In genomic region chr11:69559851-69560765, GRCm38 (mm10) we compare ENCODE assay signal across 8 mouse cellular contexts. TPM values are rescaled to one million over a fixed set of nuclear protein-coding genes. Genes with fewer than 3 reads are reported as not detected.
DNase-seq lines count a peak whose midpoint lies in the region; ATAC-seq and TF ChIP-seq lines count a peak whose summit lies in the region.

Efnb3 (minus strand) TSS chr11:69560205.

- H3K9ac ChIP-seq in embryonic facial prominence, embryonic 12.5 days, result peak within 1 kb of the TSS; percentile 91
- peak within 1 kb of the TSS; percentile 91 for H3K9ac ChIP-seq in neural tube, embryonic 12.5 days

- peaks cover 37% of the 10 kb centered on the region for H3K36me3 ChIP-seq in embryonic facial prominence, embryonic 12.5 days
- H3K36me3 ChIP-seq in neural tube, embryonic 12.5 days, result peaks cover 36% of the 10 kb centered on the region
- peaks cover 22% of the 10 kb centered on the region for H3K36me3 ChIP-seq in thymus, adult 2 months (ENCODE audit: control insufficient read depth, insufficient read depth, low read length)

- 1% methylated on average over 57 of the region's 59 CpGs for WGBS in embryonic facial prominence, embryonic 12.5 days
- WGBS in neural tube, embryonic 12.5 days, result 1% methylated on average over 57 of the region's 59 CpGs
- 24% methylated on average over 54 of the region's 59 CpGs for WGBS in thymus, adult 2 months

- peak; percentile 37 to 63 for DNase-seq in left cerebral cortex, adult 2 months (ENCODE audit: extremely low spot score in 1 of 2, low spot score in 2 of 2)
- DNase-seq in left cerebral cortex, adult 11 months (ENCODE audit: low spot score), result no peak
- DNase-seq in heart, postnatal 25 days (ENCODE audit: low spot score), result no peak
- DNase-seq in left cerebral cortex, postnatal 4 days, result peak; percentile 68
- DNase-seq in thymus, adult 2 months, result no peak
- no peak for DNase-seq in adrenal gland, adult 2 months

- no peak for TF ChIP-seq POLR2A in thymus, adult 2 months (IDR thresholded peaks at IDR 0.05; ENCODE audit: control insufficient read depth, extremely low read depth, insufficient read depth, low read length, poor library complexity)

- TF ChIP-seq CTCF in left cerebral cortex, adult 2 months (IDR thresholded peaks at IDR 0.05), result no peak
- no peak for TF ChIP-seq CTCF in thymus, adult 2 months (IDR thresholded peaks at IDR 0.05; ENCODE audit: borderline replicate concordance, control insufficient read depth, extremely low read depth, insufficient read depth, low read length, poor library complexity)

- H3K27me3 ChIP-seq in embryonic facial prominence, embryonic 12.5 days, result no peaks in the 10 kb centered on the region
- H3K27me3 ChIP-seq in neural tube, embryonic 12.5 days (replicated peaks), result no peaks in the 10 kb centered on the region
- H3K27me3 ChIP-seq in thymus, adult 2 months (ENCODE audit: control insufficient read depth, insufficient read depth, low read length), result peaks cover 4% of the 10 kb centered on the region; the same call in 1 of the 2 replicates

- H3K9me3 ChIP-seq in embryonic facial prominence, embryonic 12.5 days, result no peaks in the 10 kb centered on the region
- no peaks in the 10 kb centered on the region for H3K9me3 ChIP-seq in neural tube, embryonic 12.5 days

- H3K4me2 ChIP-seq in embryonic facial prominence, embryonic 12.5 days (replicated peaks), result peak within 1 kb of the TSS; percentile 82
- H3K4me2 ChIP-seq in neural tube, embryonic 12.5 days (replicated peaks), result peak within 1 kb of the TSS; percentile 95

- H3K27ac ChIP-seq in left cerebral cortex, adult 2 months, result peak within 1 kb of the TSS; percentile 87
- peak within 1 kb of the TSS; percentile 94 for H3K27ac ChIP-seq in embryonic facial prominence, embryonic 12.5 days
- peak within 1 kb of the TSS; percentile 43 for H3K27ac ChIP-seq in neural tube, embryonic 12.5 days
- H3K27ac ChIP-seq in thymus, adult 2 months (ENCODE audit: control insufficient read depth, insufficient read depth, low read length), result no peak within 1 kb of the TSS

- peaks cover 59% of the 10 kb centered on the region for H3K4me1 ChIP-seq in embryonic facial prominence, embryonic 12.5 days
- peaks cover 62% of the 10 kb centered on the region for H3K4me1 ChIP-seq in neural tube, embryonic 12.5 days
- peaks cover 7% of the 10 kb centered on the region; the same call in 1 of the 2 replicates for H3K4me1 ChIP-seq in thymus, adult 2 months (replicated peaks; ENCODE audit: control insufficient read depth, insufficient read depth, low read length)

- peak within 1 kb of the TSS; percentile 58 for H3K4me3 ChIP-seq in left cerebral cortex, adult 2 months
- H3K4me3 ChIP-seq in embryonic facial prominence, embryonic 12.5 days, result peak within 1 kb of the TSS; percentile 81
- peak within 1 kb of the TSS; percentile 80 for H3K4me3 ChIP-seq in neural tube, embryonic 12.5 days
- no peak within 1 kb of the TSS for H3K4me3 ChIP-seq in thymus, adult 2 months (ENCODE audit: control insufficient read depth, insufficient read depth, low read length)

- ATAC-seq in embryonic facial prominence, embryonic 12.5 days (ENCODE audit: insufficient number of reproducible peaks, insufficient read depth, low FRiP score, low TSS enrichment), result peak; percentile 59
- peak; percentile 54; the same call in 1 of the 2 replicates for ATAC-seq in neural tube, embryonic 12.5 days (ENCODE audit: low FRiP score, low read depth)

- intact Hi-C loops in left cerebral cortex, adult 2 months (cut with DNase I), result no loop called here
- intact Hi-C loops in heart, postnatal 25 days (cut with DNase I), result no loop called here
- intact Hi-C loops in left cerebral cortex, postnatal 4 days (cut with DNase I), result no loop called here

RNA-seq across cellular contexts. Expression of gene Efnb3, which starts in this region (rescaled TPM):
- total RNA-seq in left cerebral cortex, adult 2 months (2021), result 10 to 100 TPM; 46.6 to 63.0 TPM
- polyA plus RNA-seq in embryonic facial prominence, embryonic 12.5 days (2016; fragmentation: Nextera tagmentation; extraction: Ambion mirVana), result 57.0 and 61.9 TPM in 2 replicates
- total RNA-seq in heart, postnatal 25 days (2021), result 10 to 100 TPM; 64.1 to 71.6 TPM
- total RNA-seq in left cerebral cortex, postnatal 4 days (2021), result 100 to 1,000 TPM; 180 to 225 TPM
- 54.4 and 57.4 TPM in 2 replicates for polyA plus RNA-seq in neural tube, embryonic 12.5 days (2016; fragmentation: Nextera tagmentation; extraction: Ambion mirVana)
- polyA plus RNA-seq in thymus, adult 2 months (2012; rRNA removed), result 3.7 and 8.7 TPM in 2 replicates
- total RNA-seq in adrenal gland, adult 2 months (2021), result under 1 TPM; 0.52 to 0.69 TPM
- 0.77 and 1.3 TPM in 2 replicates for polyA plus RNA-seq in adrenal gland, adult 2 months (2012; rRNA removed)

Comparison
In these comparisons a context has a peak if more than half of its experiments do, and no peak if none do; other contexts are left out.
1. RNA of gene Efnb3 (total RNA-seq): 180 to 225 TPM in left cerebral cortex, postnatal 4 days, 64.1 to 71.6 TPM in heart, postnatal 25 days and 46.6 to 63.0 TPM in left cerebral cortex, adult 2 months; 0.52 to 0.69 TPM in adrenal gland, adult 2 months; every median in the first group is over 10 times any median in the second.
2. DNase-seq: peak in left cerebral cortex, adult 2 months (2 of 2) and left cerebral cortex, postnatal 4 days (single experiment); none in left cerebral cortex, adult 11 months (single experiment), heart, postnatal 25 days (single experiment), thymus, adult 2 months (single experiment) and adrenal gland, adult 2 months (single experiment).